Comparison of ENCODE assay signal across 12 mouse cellular contexts in the genomic region with DNA sequence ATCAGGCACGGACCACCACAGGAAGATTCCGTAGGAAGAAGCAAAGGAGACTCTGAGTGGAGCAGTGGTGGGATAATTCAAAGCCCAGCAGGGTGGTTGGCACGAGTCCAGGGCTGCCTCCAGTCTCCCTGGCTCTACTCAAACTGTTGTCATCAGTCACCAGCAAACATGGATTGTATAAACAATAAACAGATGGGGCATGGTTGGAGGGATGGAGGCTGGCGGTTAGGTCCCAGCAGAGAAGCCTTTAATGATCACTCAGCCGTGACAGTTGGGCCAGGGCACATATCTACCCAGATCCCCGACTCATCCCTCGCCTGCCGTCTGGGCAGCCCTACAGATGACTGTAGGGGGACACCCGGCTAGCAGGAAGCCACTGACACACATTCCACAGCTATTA. TPM values are rescaled to one million over a fixed set of nuclear protein-coding genes. Genes with fewer than 3 reads are reported as not detected.
DNase-seq lines count a peak whose midpoint lies in the region; ATAC-seq and TF ChIP-seq lines count a peak whose summit lies in the region.
"Had no signal": no experiment of that assay in that cellular context is flagged by ENCODE, and none has a peak within 500 bp of the region (broad histone marks: within the 10 kb centered on the region; RNA-seq: fewer than 3 reads in every experiment).

No protein-coding gene starts in this region.

- peaks cover 5% of the 10 kb centered on the region; the same call in 1 of the 2 replicates for H3K4me1 ChIP-seq in midbrain, embryonic 13.5 days (replicated peaks)
- H3K4me1 ChIP-seq in midbrain, embryonic 15.5 days: 0 out of 2 replicates have a peak, but pooled peaks cover 3% of the 10 kb centered on the region
- peaks cover 15% of the 10 kb centered on the region for H3K4me1 ChIP-seq in cerebellum, adult 2 months (ENCODE audit: control insufficient read depth, insufficient read depth, low read length)
- peaks cover 11% of the 10 kb centered on the region; the same call in 1 of the 2 replicates for H3K4me1 ChIP-seq in hindbrain, postnatal 0 days (ENCODE audit: insufficient read depth, low read length)
- peaks cover 4% of the 10 kb centered on the region; the same call in 1 of the 2 replicates for H3K4me1 ChIP-seq in liver, embryonic 12.5 days

- intact Hi-C loops in gastrocnemius, postnatal 14 days (cut with DNase I; ENCODE audit: low total_unique reads): no loop called here
- intact Hi-C loops in gastrocnemius, postnatal 36 days (cut with DNase I): no loop called here

- H3K4me3 ChIP-seq in midbrain, embryonic 13.5 days (replicated peaks): no peak overlapping the region
- H3K4me3 ChIP-seq in midbrain, embryonic 15.5 days: no peak overlapping the region
- no peak overlapping the region for H3K4me3 ChIP-seq in cerebellum, adult 2 months (replicated peaks; ENCODE audit: insufficient read depth, low read depth, low read length)
- H3K4me3 ChIP-seq in hindbrain, postnatal 0 days (ENCODE audit: low read length): no peak overlapping the region
- H3K4me3 ChIP-seq in liver, embryonic 12.5 days: no peak overlapping the region
- H3K4me3 ChIP-seq: heart, embryonic 15.5 days had no signal

- WGBS in midbrain, embryonic 13.5 days: 29% methylated on average over 9 of the region's 9 CpGs
- WGBS in midbrain, embryonic 15.5 days: 22% methylated on average over 9 of the region's 9 CpGs
- WGBS in cerebellum, adult 2 months: 9% methylated on average over 9 of the region's 9 CpGs
- 13% methylated on average over 9 of the region's 9 CpGs for WGBS in hindbrain, postnatal 0 days
- WGBS in liver, embryonic 12.5 days (ENCODE audit: insufficient replicate concordance): 43% methylated on average over 9 of the region's 9 CpGs

- H3K36me3 ChIP-seq in midbrain, embryonic 13.5 days: no peaks in the 10 kb centered on the region
- H3K36me3 ChIP-seq in midbrain, embryonic 15.5 days (replicated peaks): no peaks in the 10 kb centered on the region
- H3K36me3 ChIP-seq in hindbrain, postnatal 0 days (ENCODE audit: insufficient read depth, low read length): no peaks in the 10 kb centered on the region
- H3K36me3 ChIP-seq in liver, embryonic 12.5 days: no peaks in the 10 kb centered on the region
- H3K36me3 ChIP-seq: heart, embryonic 15.5 days had no signal

- no peaks in the 10 kb centered on the region for H3K27me3 ChIP-seq in midbrain, embryonic 13.5 days
- H3K27me3 ChIP-seq in midbrain, embryonic 15.5 days (replicated peaks): no peaks in the 10 kb centered on the region
- no peaks in the 10 kb centered on the region for H3K27me3 ChIP-seq in cerebellum, adult 2 months (ENCODE audit: control insufficient read depth, insufficient read depth, low read length)
- no peaks in the 10 kb centered on the region for H3K27me3 ChIP-seq in hindbrain, postnatal 0 days (ENCODE audit: insufficient read depth, low read length)
- H3K27me3 ChIP-seq in liver, embryonic 12.5 days (replicated peaks): no peaks in the 10 kb centered on the region
- H3K27me3 ChIP-seq: heart, embryonic 15.5 days had no signal

- peak; percentile 18 for DNase-seq in gastrocnemius, postnatal 14 days
- DNase-seq in gastrocnemius, postnatal 36 days: no peak
- peak; percentile 54 to 66 for DNase-seq in cerebellum, adult 2 months
- peak; percentile 57 for DNase-seq in hindbrain, postnatal 0 days (ENCODE audit: low spot score)
- no peak for DNase-seq in kidney, adult 11 months
- DNase-seq: liver; thymus, postnatal 25 days had no signal

- no peak for TF ChIP-seq POLR2A in cerebellum, adult 2 months (IDR thresholded peaks at IDR 0.05; ENCODE audit: borderline replicate concordance, insufficient read depth, low read length)

- TF ChIP-seq CTCF in cerebellum, adult 2 months (IDR thresholded peaks at IDR 0.05; ENCODE audit: borderline replicate concordance, insufficient read depth, low read depth, low read length): no peak
- TF ChIP-seq CTCF in hindbrain, postnatal 0 days (IDR thresholded peaks at IDR 0.05; ENCODE audit: low read depth): no peak

- H3K27ac ChIP-seq in midbrain, embryonic 13.5 days: no peak overlapping the region
- H3K27ac ChIP-seq in midbrain, embryonic 15.5 days: no peak overlapping the region
- H3K27ac ChIP-seq in cerebellum, adult 2 months (ENCODE audit: insufficient read depth, low read length): no peak overlapping the region
- H3K27ac ChIP-seq in hindbrain, postnatal 0 days: no peak overlapping the region
- no peak overlapping the region for H3K27ac ChIP-seq in liver, embryonic 12.5 days
- H3K27ac ChIP-seq: heart, embryonic 15.5 days had no signal

- H3K4me2 ChIP-seq in midbrain, embryonic 13.5 days (replicated peaks): no peak overlapping the region
- no peak overlapping the region for H3K4me2 ChIP-seq in midbrain, embryonic 15.5 days
- no peak overlapping the region for H3K4me2 ChIP-seq in hindbrain, postnatal 0 days (ENCODE audit: low read depth, low read length)
- H3K4me2 ChIP-seq in liver, embryonic 12.5 days: no peak overlapping the region
- H3K4me2 ChIP-seq: heart, embryonic 15.5 days had no signal

- no peaks in the 10 kb centered on the region for H3K9me3 ChIP-seq in midbrain, embryonic 13.5 days
- H3K9me3 ChIP-seq in midbrain, embryonic 15.5 days: no peaks in the 10 kb centered on the region
- no peaks in the 10 kb centered on the region for H3K9me3 ChIP-seq in hindbrain, postnatal 0 days (ENCODE audit: low read length)
- no peaks in the 10 kb centered on the region for H3K9me3 ChIP-seq in liver, embryonic 12.5 days (replicated peaks)
- H3K9me3 ChIP-seq: heart, embryonic 15.5 days had no signal

- ATAC-seq in midbrain, embryonic 13.5 days: 0 out of 2 replicates have a peak, but pooled peaks have one; percentile 45
- ATAC-seq in midbrain, embryonic 15.5 days (replicated peaks): no peak
- peak; percentile 35; the same call in 1 of the 2 replicates for ATAC-seq in hindbrain, postnatal 0 days
- ATAC-seq in liver, embryonic 12.5 days: no peak
- ATAC-seq: CD4-positive, CD25-positive, alpha-beta regulatory T cell, adult 4 months had no signal

- H3K9ac ChIP-seq in midbrain, embryonic 13.5 days (replicated peaks): no peak overlapping the region
- H3K9ac ChIP-seq in midbrain, embryonic 15.5 days: no peak overlapping the region
- H3K9ac ChIP-seq in hindbrain, postnatal 0 days (replicated peaks; ENCODE audit: low read length): no peak overlapping the region
- no peak overlapping the region for H3K9ac ChIP-seq in liver, embryonic 12.5 days
- H3K9ac ChIP-seq: heart, embryonic 15.5 days had no signal

RNA-seq across cellular contexts. Expression of a gene that starts 38.3 kb away (rescaled TPM):
- 1 to 10 TPM; 2.4 to 2.9 TPM for total RNA-seq in gastrocnemius, postnatal 14 days (2021)
- 1 to 10 TPM in 1 of 2 experiments, under 1 TPM in 1; 0.91 to 1.6 TPM for total RNA-seq in gastrocnemius, postnatal 36 days (2021)
- 44.4 and 46.9 TPM in 2 replicates for polyA plus RNA-seq in midbrain, embryonic 13.5 days (2015; fragmentation: Nextera tagmentation; extraction: Ambion mirVana)
- 47.1 and 48.3 TPM in 2 replicates for polyA plus RNA-seq in midbrain, embryonic 15.5 days (2015; fragmentation: Nextera tagmentation; extraction: Ambion mirVana)
- polyA plus RNA-seq in cerebellum, adult 2 months (2012; rRNA removed): 12.3 and 13.5 TPM in 2 replicates
- total RNA-seq in hindbrain, postnatal 0 days (2014; rRNA removed): 22.6 and 26.2 TPM in 2 replicates
- 31.5 and 32.2 TPM in 2 replicates for polyA plus RNA-seq in hindbrain, postnatal 0 days (2015; fragmentation: Nextera tagmentation; extraction: Ambion mirVana)
- 3.5 and 3.8 TPM in 2 replicates for polyA plus RNA-seq in liver, embryonic 12.5 days (2016; fragmentation: Nextera tagmentation; extraction: Ambion mirVana)

RNA-seq across cellular contexts. Expression of a gene that starts 39.1 kb away (rescaled TPM):
- total RNA-seq in gastrocnemius, postnatal 14 days (2021): 1 to 10 TPM; 1.4 TPM
- under 1 TPM; 0.44 to 0.74 TPM for total RNA-seq in gastrocnemius, postnatal 36 days (2021)
- polyA plus RNA-seq in midbrain, embryonic 13.5 days (2015; fragmentation: Nextera tagmentation; extraction: Ambion mirVana): 44.4 and 45.3 TPM in 2 replicates
- polyA plus RNA-seq in midbrain, embryonic 15.5 days (2015; fragmentation: Nextera tagmentation; extraction: Ambion mirVana): 60.0 and 65.7 TPM in 2 replicates
- 8.7 and 9.2 TPM in 2 replicates for polyA plus RNA-seq in cerebellum, adult 2 months (2012; rRNA removed)
- total RNA-seq in hindbrain, postnatal 0 days (2014; rRNA removed): 88.3 and 96.1 TPM in 2 replicates
- 51.6 and 58.2 TPM in 2 replicates for polyA plus RNA-seq in hindbrain, postnatal 0 days (2015; fragmentation: Nextera tagmentation; extraction: Ambion mirVana)
- polyA plus RNA-seq in liver, embryonic 12.5 days (2016; fragmentation: Nextera tagmentation; extraction: Ambion mirVana): 0.61 and 0.92 TPM in 2 replicates

Comparison
In these comparisons a context has a peak if more than half of its experiments do, and no peak if none do; other contexts are left out.
1. DNase-seq: peak in gastrocnemius, postnatal 14 days (single experiment), cerebellum, adult 2 months (2 of 2) and hindbrain, postnatal 0 days (single experiment); none in gastrocnemius, postnatal 36 days (0 of 2) and kidney, adult 11 months (single experiment).
2. ATAC-seq: peak in midbrain, embryonic 13.5 days (single experiment) and hindbrain, postnatal 0 days (single experiment); none in midbrain, embryonic 15.5 days (single experiment) and liver, embryonic 12.5 days (single experiment).